Mouse (Mus musculus) ovary, adult 2 months (tissue): ENCODE data around the gene Rnase1. TPM values are rescaled to one million over a fixed set of nuclear protein-coding genes. Genes with fewer than 3 reads are reported as not detected.

ENCODE experiments used
- polyA plus RNA-seq: library from polyadenylated mRNA; depleted of rRNA; stranded (reverse); fragments of >200 nt; gene quantifications from 2 replicates; pipeline ENCODE4 v1.2.3, GENCODE M21; 2012; rRNA removed

Rnase1 gene
- 1.7 and 3.5 TPM in 2 replicates for polyA plus RNA-seq

DNA sequence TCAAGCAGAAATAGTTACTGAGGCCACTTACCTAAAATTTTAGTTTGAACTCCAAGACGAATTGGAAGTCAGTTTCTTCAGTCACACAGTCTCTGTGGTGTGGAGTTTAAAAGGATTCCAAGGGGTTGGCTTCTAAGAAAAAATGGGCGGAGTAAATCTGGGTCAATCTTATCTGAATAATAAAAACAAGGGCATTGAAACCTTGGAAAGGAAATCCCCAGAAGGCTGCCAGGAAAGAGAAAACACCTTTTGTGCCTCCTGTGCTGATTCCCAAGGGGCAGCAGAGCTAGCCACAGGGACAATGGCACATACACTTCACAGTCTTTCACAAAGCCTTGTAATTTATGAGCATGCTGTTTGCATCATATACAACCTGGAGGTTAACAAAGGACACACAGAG lies at the start of gene Rnase1:
TSS of gene Rnase1 (minus strand) at position 101 of the 400 bp plus-strand sequence.

DNA sequence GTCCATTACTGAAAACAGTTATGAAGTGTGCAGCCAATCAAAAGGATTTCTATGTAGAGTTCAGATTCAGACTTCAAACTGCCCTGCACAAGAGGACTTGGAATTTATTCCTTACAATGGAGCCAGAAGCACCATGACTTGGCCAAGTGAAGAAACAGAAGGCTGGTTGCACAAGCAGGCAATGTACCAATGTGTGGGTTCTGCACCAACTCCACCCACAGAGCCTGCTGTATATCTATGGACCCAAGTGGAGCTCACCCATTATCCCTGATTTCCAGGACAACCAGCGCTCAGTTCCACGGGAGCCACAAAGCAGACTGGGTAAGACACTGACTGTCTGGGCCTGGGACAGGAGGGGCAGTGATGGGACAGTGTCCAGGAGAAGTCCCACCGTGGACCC lies 15.4 kb upstream of the Rnase1 start, which contains the start of gene Rnase2b:
TSS of gene Rnase2b (plus strand) at position 285 of the 400 bp plus-strand sequence.

DNA sequence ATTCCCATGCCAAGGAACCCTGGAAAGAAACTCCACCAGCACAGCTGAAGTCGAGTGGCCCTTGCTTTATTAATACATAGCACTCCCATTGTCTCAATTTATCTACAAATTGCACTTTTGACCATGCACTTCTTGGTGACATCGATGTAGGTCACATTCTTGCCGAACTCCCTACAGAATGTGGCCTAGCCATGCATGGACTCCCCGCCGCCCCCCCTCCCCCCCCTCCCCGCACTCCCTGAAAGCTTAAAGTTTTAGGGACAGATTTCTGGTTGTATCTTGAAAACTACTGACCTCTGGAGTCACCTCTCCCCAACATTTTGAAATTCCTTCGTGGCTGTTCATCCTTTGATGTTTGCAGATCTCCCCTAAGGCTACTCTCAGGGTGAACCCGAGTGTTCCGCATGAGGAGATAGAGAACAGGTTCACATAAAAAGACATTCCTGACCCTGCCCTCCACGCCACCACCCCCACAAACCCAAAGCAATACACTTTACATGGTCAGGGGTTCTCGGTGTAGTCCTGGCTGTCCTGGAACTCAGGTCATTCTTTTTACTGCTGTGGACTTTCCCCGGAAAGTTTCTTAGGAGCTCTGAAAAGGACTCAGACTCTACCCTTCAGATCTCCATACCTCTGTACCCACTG lies 32.5 kb downstream of the Rnase1 start, which contains the start of gene Eddm3b:
TSS of gene Eddm3b (plus strand) at position 511 of the 645 bp plus-strand sequence.

Other genes starting within 250 kb of the Rnase1 start
- 0.29 and 0.79 TPM in 2 replicates for gene Klhl33, start 249.3 kb downstream of the Rnase1 start, polyA plus RNA-seq
- gene Osgep, start 221.9 kb downstream of the Rnase1 start, polyA plus RNA-seq = 182 and 229 TPM in 2 replicates
- gene Apex1, start 221.8 kb downstream of the Rnase1 start, polyA plus RNA-seq = 48.2 and 69.0 TPM in 2 replicates
- gene Pip4p1, start 215.9 kb downstream of the Rnase1 start, polyA plus RNA-seq = 108 and 127 TPM in 2 replicates
- gene Pnp, start 215.7 kb downstream of the Rnase1 start, polyA plus RNA-seq = 26.6 and 29.7 TPM in 2 replicates
- gene Gm49342, start 202.3 kb downstream of the Rnase1 start, polyA plus RNA-seq = 2.0 TPM in 1 of 2 replicates, not detected in the other
- gene Pnp2, start 190.8 kb downstream of the Rnase1 start, polyA plus RNA-seq = 0.19 and 0.47 TPM in 2 replicates
- 0.10 TPM in 1 of 2 replicates, not detected in the other for gene Rnase10, start 139.0 kb downstream of the Rnase1 start, polyA plus RNA-seq
- gene Rnase9, start 104.9 kb downstream of the Rnase1 start, polyA plus RNA-seq = not detected in 2 replicates
- gene Rnase11, start 96.6 kb downstream of the Rnase1 start, polyA plus RNA-seq = not detected in 2 replicates
- not detected in 2 replicates for gene Rnase12, start 89.1 kb downstream of the Rnase1 start, polyA plus RNA-seq
- not detected in 2 replicates for gene Olfr750, start 72.3 kb downstream of the Rnase1 start, polyA plus RNA-seq
- 110 and 159 TPM in 2 replicates for gene Rnase4, start 55.7 kb downstream of the Rnase1 start, polyA plus RNA-seq
- 10.7 and 12.1 TPM in 2 replicates for gene Ang, start 55.6 kb downstream of the Rnase1 start, polyA plus RNA-seq
- gene Eddm3b, start 32.4 kb downstream of the Rnase1 start, polyA plus RNA-seq = 0.15 TPM in 1 of 2 replicates, not detected in the other
- gene Rnase6, start 22.9 kb downstream of the Rnase1 start, polyA plus RNA-seq = 3.7 and 4.9 TPM in 2 replicates
- not detected in 2 replicates for gene Rnase2b, start 15.5 kb upstream of the Rnase1 start, polyA plus RNA-seq
- not detected in 2 replicates for gene Ang2, start 52.4 kb upstream of the Rnase1 start, polyA plus RNA-seq
- not detected in 2 replicates for gene Ear14, start 56.6 kb upstream of the Rnase1 start, polyA plus RNA-seq
- gene Rnase2a, start 109.3 kb upstream of the Rnase1 start, polyA plus RNA-seq = not detected in 2 replicates
- not detected in 2 replicates for gene Gm7247, start 215.0 kb upstream of the Rnase1 start, polyA plus RNA-seq